Comparison of ENCODE assay signal across 24 mouse cellular contexts in genomic region chr3:144224594-144224993, GRCm38 (mm10). TPM values are rescaled to one million over a fixed set of nuclear protein-coding genes. Genes with fewer than 3 reads are reported as not detected.
DNase-seq lines count a peak whose midpoint lies in the region; ATAC-seq and TF ChIP-seq lines count a peak whose summit lies in the region.
"Had no signal": no experiment of that assay in that cellular context is flagged by ENCODE, and none has a peak within 500 bp of the region (broad histone marks: within the 10 kb centered on the region; RNA-seq: fewer than 3 reads in every experiment).

No protein-coding gene starts in this region.

- H3K9ac ChIP-seq in hindbrain, embryonic 11.5 days (ENCODE audit: low read depth, low read length), result no peak overlapping the region
- no peak overlapping the region for H3K9ac ChIP-seq in hindbrain, embryonic 16.5 days (ENCODE audit: low read depth, low read length)
- no peak overlapping the region for H3K9ac ChIP-seq in limb, embryonic 11.5 days (ENCODE audit: low read length)
- H3K9ac ChIP-seq: embryonic facial prominence, embryonic 12.5 days; limb, embryonic 15.5 days; liver, embryonic 14.5 days; lung, embryonic 14.5 days; midbrain, embryonic 13.5 days; stomach, embryonic 15.5 days had no signal

- no peak overlapping the region for H3K4me3 ChIP-seq in hindbrain, embryonic 11.5 days (ENCODE audit: low read depth, low read length)
- H3K4me3 ChIP-seq in hindbrain, embryonic 16.5 days (ENCODE audit: low read length), result no peak overlapping the region
- no peak overlapping the region for H3K4me3 ChIP-seq in embryonic facial prominence, embryonic 10.5 days
- H3K4me3 ChIP-seq in limb, embryonic 11.5 days (ENCODE audit: low read depth, low read length), result no peak overlapping the region
- H3K4me3 ChIP-seq: embryonic facial prominence, embryonic 12.5 days; erythroblast, embryonic 14.5 days; gastrocnemius, adult 2 months; megakaryocyte, embryonic 14.5 days; midbrain, embryonic 13.5 days; stomach, embryonic 15.5 days had no signal

- no peaks in the 10 kb centered on the region for H3K9me3 ChIP-seq in hindbrain, embryonic 11.5 days (ENCODE audit: control insufficient read depth, low read length)
- no peaks in the 10 kb centered on the region for H3K9me3 ChIP-seq in hindbrain, embryonic 16.5 days (ENCODE audit: control insufficient read depth, low read length)
- H3K9me3 ChIP-seq in embryonic facial prominence, embryonic 10.5 days, result no peaks in the 10 kb centered on the region
- H3K9me3 ChIP-seq in limb, embryonic 11.5 days (ENCODE audit: control insufficient read depth, low read length), result no peaks in the 10 kb centered on the region
- H3K9me3 ChIP-seq: embryonic facial prominence, embryonic 12.5 days; limb, embryonic 15.5 days; megakaryocyte, embryonic 14.5 days; midbrain, embryonic 13.5 days; stomach, embryonic 15.5 days had no signal

- peak; percentile 29; the same call in 1 of the 2 replicates for ATAC-seq in hindbrain, embryonic 11.5 days (ENCODE audit: low FRiP score)
- no peak for ATAC-seq in hindbrain, embryonic 16.5 days
- 0 out of 2 replicates have a peak, but pooled peaks have one; percentile 55 for ATAC-seq in limb, embryonic 11.5 days (ENCODE audit: insufficient number of reproducible peaks, low FRiP score, low TSS enrichment, low read depth)
- ATAC-seq: midbrain, embryonic 13.5 days had no signal

- no peaks in the 10 kb centered on the region for H3K36me3 ChIP-seq in hindbrain, embryonic 11.5 days (ENCODE audit: control insufficient read depth, insufficient read depth, low read length)
- H3K36me3 ChIP-seq in hindbrain, embryonic 16.5 days (ENCODE audit: control insufficient read depth, insufficient read depth, low read length), result no peaks in the 10 kb centered on the region
- H3K36me3 ChIP-seq in embryonic facial prominence, embryonic 10.5 days (replicated peaks), result no peaks in the 10 kb centered on the region
- no peaks in the 10 kb centered on the region for H3K36me3 ChIP-seq in limb, embryonic 11.5 days (ENCODE audit: control insufficient read depth, insufficient read depth, low read length)
- H3K36me3 ChIP-seq: embryonic facial prominence, embryonic 12.5 days; limb, embryonic 15.5 days; midbrain, embryonic 13.5 days; stomach, embryonic 15.5 days had no signal

- no peak overlapping the region for H3K4me2 ChIP-seq in hindbrain, embryonic 11.5 days (replicated peaks; ENCODE audit: low read depth, low read length)
- H3K4me2 ChIP-seq in hindbrain, embryonic 16.5 days (ENCODE audit: low read length), result no peak overlapping the region
- H3K4me2 ChIP-seq in limb, embryonic 11.5 days (ENCODE audit: low read depth, severe bottlenecking), result no peak overlapping the region
- H3K4me2 ChIP-seq: lung, embryonic 14.5 days; stomach, embryonic 15.5 days had no signal

- 53% methylated on average over 7 of the region's 7 CpGs for WGBS in hindbrain, embryonic 11.5 days
- WGBS in hindbrain, embryonic 16.5 days, result 50% methylated on average over 7 of the region's 7 CpGs
- 33% methylated on average over 7 of the region's 7 CpGs for WGBS in embryonic facial prominence, embryonic 10.5 days
- 33% methylated on average over 7 of the region's 7 CpGs for WGBS in limb, embryonic 11.5 days

- no peak overlapping the region for H3K27ac ChIP-seq in hindbrain, embryonic 11.5 days (ENCODE audit: low read depth, low read length)
- H3K27ac ChIP-seq in hindbrain, embryonic 16.5 days (ENCODE audit: low read depth, low read length), result no peak overlapping the region
- peak overlapping the region; percentile 61 for H3K27ac ChIP-seq in embryonic facial prominence, embryonic 10.5 days (replicated peaks)
- H3K27ac ChIP-seq in limb, embryonic 11.5 days (replicated peaks; ENCODE audit: low read depth, low read length), result no peak overlapping the region
- H3K27ac ChIP-seq: embryonic facial prominence, embryonic 12.5 days; gastrocnemius, adult 2 months; limb, embryonic 15.5 days; liver, embryonic 14.5 days; midbrain, embryonic 13.5 days; stomach, embryonic 15.5 days had no signal

- no peak for DNase-seq in hindbrain, embryonic 11.5 days (ENCODE audit: low spot score)
- DNase-seq in brain, embryonic 14.5 days (ENCODE audit: low read depth), result peak; percentile 68
- DNase-seq in embryonic facial prominence, embryonic 10.5 days (ENCODE audit: low spot score), result peak; percentile 41
- DNase-seq in limb, embryonic 11.5 days (ENCODE audit: low spot score), result no peak
- DNase-seq in adrenal gland, adult 18-20 months (ENCODE audit: low spot score in 2 of 2), result no peak
- DNase-seq in right cerebral cortex, postnatal 36 days (ENCODE audit: low spot score in 2 of 2), result no peak
- DNase-seq: adrenal gland, adult 8-10 months; cerebellum, adult 9-10 months; gastrocnemius, adult 2 months; heart, postnatal 4 days; kidney, adult 18-20 months; kidney, postnatal 25 days; layer of hippocampus, postnatal 36 days; lung, embryonic 14.5 days; right cerebral cortex, postnatal 4 days; thymus, postnatal 25 days had no signal

- no peak for TF ChIP-seq POLR2A in brain, embryonic 14.5 days (IDR thresholded peaks at IDR 0.05; ENCODE audit: borderline replicate concordance, extremely low read depth, insufficient read depth, insufficient read length, poor library complexity, severe bottlenecking)

- no peaks in the 10 kb centered on the region for H3K27me3 ChIP-seq in hindbrain, embryonic 11.5 days (ENCODE audit: control insufficient read depth, insufficient read depth, low read length)
- no peaks in the 10 kb centered on the region for H3K27me3 ChIP-seq in hindbrain, embryonic 16.5 days (replicated peaks; ENCODE audit: control insufficient read depth, insufficient read depth, low read length)
- H3K27me3 ChIP-seq in embryonic facial prominence, embryonic 10.5 days (replicated peaks; ENCODE audit: low read depth, poor library complexity, severe bottlenecking), result peaks cover 3% of the 10 kb centered on the region
- H3K27me3 ChIP-seq in limb, embryonic 11.5 days (ENCODE audit: control insufficient read depth, insufficient read depth, low read length), result no peaks in the 10 kb centered on the region
- H3K27me3 ChIP-seq: embryonic facial prominence, embryonic 12.5 days; limb, embryonic 15.5 days; megakaryocyte, embryonic 14.5 days; midbrain, embryonic 13.5 days; stomach, embryonic 15.5 days had no signal

- no peak for TF ChIP-seq CTCF in brain, embryonic 14.5 days (IDR thresholded peaks at IDR 0.05; ENCODE audit: borderline replicate concordance, extremely low read depth, insufficient read depth, insufficient read length)

- H3K4me1 ChIP-seq in hindbrain, embryonic 11.5 days (replicated peaks; ENCODE audit: control insufficient read depth, insufficient read depth, low read length), result no peaks in the 10 kb centered on the region
- no peaks in the 10 kb centered on the region for H3K4me1 ChIP-seq in hindbrain, embryonic 16.5 days (ENCODE audit: control insufficient read depth, insufficient read depth, low read depth, low read length)
- peaks cover 48% of the 10 kb centered on the region for H3K4me1 ChIP-seq in embryonic facial prominence, embryonic 10.5 days
- peaks cover 8% of the 10 kb centered on the region for H3K4me1 ChIP-seq in limb, embryonic 11.5 days (ENCODE audit: control insufficient read depth, insufficient read depth, low read length)
- H3K4me1 ChIP-seq: megakaryocyte, embryonic 14.5 days; stomach, embryonic 15.5 days had no signal

RNA-seq across cellular contexts. Expression of gene Lmo4, which starts 19.6 kb away (rescaled TPM):
- polyA plus RNA-seq in hindbrain, embryonic 11.5 days (2014; fragmentation: Nextera tagmentation; extraction: Ambion mirVana), result 64.6 and 69.4 TPM in 2 replicates
- polyA plus RNA-seq in hindbrain, embryonic 16.5 days (2015; fragmentation: Nextera tagmentation; extraction: Ambion mirVana), result 132 and 159 TPM in 2 replicates
- 155 and 177 TPM in 2 replicates for polyA plus RNA-seq in brain, embryonic 14.5 days (2012; rRNA removed)
- 61.2 and 66.3 TPM in 2 replicates for polyA plus RNA-seq in embryonic facial prominence, embryonic 10.5 days (2016; fragmentation: Nextera tagmentation; extraction: Ambion mirVana)
- 95.7 and 100 TPM in 2 replicates for polyA plus RNA-seq in limb, embryonic 11.5 days (2014; fragmentation: Nextera tagmentation; extraction: Ambion mirVana)
- total RNA-seq in adrenal gland, adult 18-20 months (2021), result 10 to 100 TPM; 38.6 to 87.8 TPM

Comparison
In these comparisons a context has a peak if more than half of its experiments do, and no peak if none do; other contexts are left out.
1. DNase-seq: peak in brain, embryonic 14.5 days (single experiment) and embryonic facial prominence, embryonic 10.5 days (single experiment); none in hindbrain, embryonic 11.5 days (single experiment), limb, embryonic 11.5 days (single experiment), adrenal gland, adult 18-20 months (0 of 2) and right cerebral cortex, postnatal 36 days (0 of 2).